Mouse (Mus musculus): ENCODE results near the gene Golga2. TPM values are rescaled to one million over a fixed set of nuclear protein-coding genes. Genes with fewer than 3 reads are reported as not detected.

The Golga2 gene
- polyA plus RNA-seq (2014; fragmentation: Illumina TruSeq; extraction: RNeasy Lipid Tissue Mini Kit (QIAGEN cat#74804); ENCODE audit: low replicate concordance): 6.6 TPM

DNA sequence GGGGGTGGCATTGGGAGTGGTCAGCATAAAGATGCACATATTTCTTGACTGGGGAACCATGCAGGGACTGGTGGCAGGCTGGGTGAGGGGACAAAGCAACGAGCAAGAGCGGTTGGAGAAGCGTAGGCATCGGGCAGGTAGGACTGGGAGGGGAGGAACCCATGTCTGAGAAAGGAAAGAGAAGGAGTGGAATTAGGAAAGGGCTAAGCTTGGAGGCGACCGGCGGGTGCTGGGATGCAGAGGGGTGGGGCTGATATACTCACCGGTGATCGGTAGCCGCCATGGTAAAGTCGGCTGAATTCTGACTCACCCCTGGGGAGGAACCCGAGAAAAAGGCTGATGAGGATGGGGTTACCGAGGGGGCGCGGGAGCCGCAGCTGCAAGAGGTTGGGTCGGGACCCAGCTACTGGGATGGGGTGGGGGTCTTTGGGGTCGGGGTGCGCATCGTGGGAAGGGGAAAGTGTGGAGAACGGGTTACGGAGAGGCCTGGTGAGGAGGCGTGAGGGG is at the start of gene Golga2:
Gene Golga2, plus strand, starts transcription at position 51 of the 507 bp plus-strand sequence.

GRCm38 (mm10) chr2:32259657-32260417 is 27.3 kb upstream of the Golga2 start, which contains the start of gene Uck1:
Gene Uck1 (minus strand): TSS chr2:32260159.

GRCm38 (mm10) chr2:32287923-32288367 is 761 bp downstream of the Golga2 start, which contains the start of gene Swi5:
Gene Swi5 (minus strand): TSS chr2:32288075.

GRCm38 (mm10) chr2:32352151-32353006 is 65.2 kb downstream of the Golga2 start, which contains the start of gene Ciz1:
Gene Ciz1 (plus strand): TSS chr2:32352327.

DNA sequence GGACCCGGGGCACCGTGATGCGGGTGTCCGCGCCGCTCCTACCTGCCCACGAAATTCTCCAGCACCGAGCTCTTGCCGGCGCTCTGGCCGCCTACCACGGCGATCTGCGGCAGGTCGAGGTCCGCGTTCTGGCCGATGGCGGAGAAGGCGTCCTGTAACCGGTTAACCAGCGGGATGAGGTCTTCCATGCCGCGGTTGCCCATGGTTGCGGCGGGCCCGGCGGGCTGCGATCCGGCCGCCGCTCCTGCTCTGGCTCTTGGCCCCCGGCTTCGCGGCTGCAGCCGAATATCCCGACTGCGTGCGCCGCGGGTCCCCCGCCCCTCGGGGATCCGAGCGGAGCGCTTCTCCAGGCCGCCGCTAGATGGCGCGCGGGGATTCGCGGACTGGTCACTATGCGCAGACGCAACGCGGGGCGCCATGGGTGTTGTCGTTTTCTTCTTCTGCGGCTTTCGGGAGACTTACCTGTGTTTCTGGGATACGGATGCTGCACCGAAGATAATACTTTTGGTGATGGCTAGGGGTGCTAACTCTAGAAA is 65.9 kb downstream of the Golga2 start, which contains the start of gene Dnm1:
Gene Dnm1, minus strand, starts transcription at position 332 of the 536 bp plus-strand sequence.

Other genes starting within 250 kb of the Golga2 start
- 1.8 TPM for gene Fam78a, start 202.5 kb upstream of the Golga2 start, polyA plus RNA-seq (2014; fragmentation: Illumina TruSeq; extraction: RNeasy Lipid Tissue Mini Kit (QIAGEN cat#74804); ENCODE audit: low replicate concordance)
- not detected for gene Plpp7, start 191.9 kb upstream of the Golga2 start, polyA plus RNA-seq (2014; fragmentation: Illumina TruSeq; extraction: RNeasy Lipid Tissue Mini Kit (QIAGEN cat#74804); ENCODE audit: low replicate concordance)
- gene Prrc2b, start 136.3 kb upstream of the Golga2 start, polyA plus RNA-seq (2014; fragmentation: Illumina TruSeq; extraction: RNeasy Lipid Tissue Mini Kit (QIAGEN cat#74804); ENCODE audit: low replicate concordance): 7.7 TPM
- gene Pomt1, start 50.8 kb upstream of the Golga2 start, polyA plus RNA-seq (2014; fragmentation: Illumina TruSeq; extraction: RNeasy Lipid Tissue Mini Kit (QIAGEN cat#74804); ENCODE audit: low replicate concordance): 1.7 TPM
- gene Uck1, start 27.2 kb upstream of the Golga2 start, polyA plus RNA-seq (2014; fragmentation: Illumina TruSeq; extraction: RNeasy Lipid Tissue Mini Kit (QIAGEN cat#74804); ENCODE audit: low replicate concordance): 9.7 TPM
- gene Swi5, start 691 bp downstream of the Golga2 start, polyA plus RNA-seq (2014; fragmentation: Illumina TruSeq; extraction: RNeasy Lipid Tissue Mini Kit (QIAGEN cat#74804); ENCODE audit: low replicate concordance): 142 TPM
- gene Ciz1, start 64.9 kb downstream of the Golga2 start, polyA plus RNA-seq (2014; fragmentation: Illumina TruSeq; extraction: RNeasy Lipid Tissue Mini Kit (QIAGEN cat#74804); ENCODE audit: low replicate concordance): 9.2 TPM
- 4.1 TPM for gene Dnm1, start 66.0 kb downstream of the Golga2 start, polyA plus RNA-seq (2014; fragmentation: Illumina TruSeq; extraction: RNeasy Lipid Tissue Mini Kit (QIAGEN cat#74804); ENCODE audit: low replicate concordance)
- 0.52 TPM for gene 1110008P14Rik, start 94.6 kb downstream of the Golga2 start, polyA plus RNA-seq (2014; fragmentation: Illumina TruSeq; extraction: RNeasy Lipid Tissue Mini Kit (QIAGEN cat#74804); ENCODE audit: low replicate concordance)
- not detected for gene Lcn2, start 100.9 kb downstream of the Golga2 start, polyA plus RNA-seq (2014; fragmentation: Illumina TruSeq; extraction: RNeasy Lipid Tissue Mini Kit (QIAGEN cat#74804); ENCODE audit: low replicate concordance)
- 1.1 TPM for gene Ptges2, start 108.5 kb downstream of the Golga2 start, polyA plus RNA-seq (2014; fragmentation: Illumina TruSeq; extraction: RNeasy Lipid Tissue Mini Kit (QIAGEN cat#74804); ENCODE audit: low replicate concordance)
- 0.59 TPM for gene Naif1, start 163.1 kb downstream of the Golga2 start, polyA plus RNA-seq (2014; fragmentation: Illumina TruSeq; extraction: RNeasy Lipid Tissue Mini Kit (QIAGEN cat#74804); ENCODE audit: low replicate concordance)
- 2.0 TPM for gene Slc25a25, start 164.1 kb downstream of the Golga2 start, polyA plus RNA-seq (2014; fragmentation: Illumina TruSeq; extraction: RNeasy Lipid Tissue Mini Kit (QIAGEN cat#74804); ENCODE audit: low replicate concordance)
- gene Fam102a, start 247.9 kb downstream of the Golga2 start, polyA plus RNA-seq (2014; fragmentation: Illumina TruSeq; extraction: RNeasy Lipid Tissue Mini Kit (QIAGEN cat#74804); ENCODE audit: low replicate concordance): 15.2 TPM

Measured in small intestine, adult 10 weeks (tissue).